Mouse (Mus musculus): Measurements from ENCODE around the gene Htr7. TPM values are rescaled to one million over a fixed set of nuclear protein-coding genes. Genes with fewer than 3 reads are reported as not detected.

The Htr7 gene
- polyA plus RNA-seq, 1 experiment from 2014 or later, result not detected

DNA sequence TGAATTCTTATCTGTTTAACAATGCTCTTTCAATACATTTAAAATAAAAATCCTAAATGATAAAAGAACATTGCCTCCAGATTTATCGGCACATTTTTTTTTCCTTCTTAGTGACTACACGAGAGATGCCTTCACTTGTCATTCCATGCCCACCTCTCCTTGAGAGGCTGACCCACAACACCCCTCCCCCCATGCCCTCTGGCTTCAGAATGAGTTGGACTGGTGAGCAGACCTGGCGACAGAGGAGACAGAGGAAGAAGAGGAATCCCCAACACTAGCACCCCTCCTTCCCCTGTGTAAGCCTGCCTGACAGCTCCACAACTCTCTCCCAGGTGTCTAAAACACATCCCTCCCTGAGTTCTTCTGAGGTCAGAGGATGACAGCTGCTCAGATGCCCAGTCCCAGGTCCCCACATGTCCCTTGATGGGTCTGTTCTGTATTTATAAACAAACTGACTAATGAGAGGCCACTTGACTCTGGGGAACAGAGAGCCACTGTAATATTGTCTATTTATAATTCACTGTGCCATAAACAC is 132.3 kb downstream of the Htr7 start:
- Histone ChIP-seq H3K4me2 (no peak overlapping the region), H3K4me3 (no peak overlapping the region), H3K9ac (no peak overlapping the region), H3K9me3 (replicated peaks) (no peaks in the 10 kb centered on the region), H3K36me3 (no peaks in the 10 kb centered on the region), H3K27ac (no peak overlapping the region), H3K4me1 (no peaks in the 10 kb centered on the region), H3K27me3 (replicated peaks) (no peaks in the 10 kb centered on the region)
- WGBS (ENCODE audit: insufficient replicate concordance), result 52% methylated on average over 3 of the region's 3 CpGs
- ATAC-seq, result no peak

DNA sequence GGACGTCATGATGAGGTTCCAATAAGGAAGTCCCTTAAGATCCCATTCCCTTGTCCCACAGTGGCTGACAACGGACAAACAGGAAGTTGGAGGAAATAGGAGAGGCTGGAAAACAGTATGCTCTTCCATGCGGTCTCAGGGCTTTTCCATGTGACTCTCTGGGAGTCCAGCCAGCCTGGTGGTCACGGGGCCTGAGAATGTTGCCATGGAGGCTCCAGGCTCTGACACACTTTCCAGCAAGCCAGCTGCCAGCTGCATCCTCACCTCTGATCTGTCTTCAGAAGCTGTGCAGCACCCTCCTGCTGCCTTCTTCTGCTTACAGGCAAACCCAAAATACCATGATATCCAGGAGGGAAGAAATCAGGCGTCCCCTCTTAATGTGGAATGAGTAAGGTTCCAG is 132.9 kb downstream of the Htr7 start:
- no peak overlapping the region for H3K9ac ChIP-seq
- H3K4me3 ChIP-seq, result no peak overlapping the region
- ATAC-seq, result no peak
- no peak overlapping the region for H3K27ac ChIP-seq
- no peaks in the 10 kb centered on the region for H3K36me3 ChIP-seq
- H3K4me1 ChIP-seq, result no peaks in the 10 kb centered on the region
- H3K9me3 ChIP-seq (replicated peaks), result no peaks in the 10 kb centered on the region
- H3K27me3 ChIP-seq (replicated peaks), result no peaks in the 10 kb centered on the region
- no peak overlapping the region for H3K4me2 ChIP-seq
- 27% methylated on average over 5 of the region's 5 CpGs for WGBS (ENCODE audit: insufficient replicate concordance)

Other genes with a start within 250 kb of the Htr7 start
- gene Rpp30, start 26.2 kb upstream of the Htr7 start, polyA plus RNA-seq (2016; fragmentation: Nextera tagmentation; extraction: Ambion mirVana), result 70.3 and 70.5 TPM in 2 replicates
- gene Ankrd1, start 62.6 kb upstream of the Htr7 start, polyA plus RNA-seq (2016; fragmentation: Nextera tagmentation; extraction: Ambion mirVana), result 0.42 and 0.55 TPM in 2 replicates

All from liver, embryonic 12.5 days (tissue).